Mouse (Mus musculus) erythroblast, embryonic 14.5 days (primary cell): ENCODE measurements around the gene Irx2. TPM values are rescaled to one million over a fixed set of nuclear protein-coding genes. Genes with fewer than 3 reads are reported as not detected.

Experiments used
- H3K27me3 ChIP-seq: 2 replicates; pipeline ENCODE4 v1.6.1; 2012; ENCODE audit warnings: inconsistent platforms; ENCODE audit not compliant: control insufficient read depth
- H3K36me3 ChIP-seq: 2 replicates; pipeline ENCODE4 v1.6.1; 2012; ENCODE audit warnings: mild to moderate bottlenecking, inconsistent platforms; ENCODE audit not compliant: control insufficient read depth
- H3K4me1 ChIP-seq: 2 replicates; pipeline ENCODE4 v1.6.1; 2012; ENCODE audit warnings: inconsistent platforms; ENCODE audit not compliant: control insufficient read depth
- H3K4me3 ChIP-seq: replicated peaks from 2 replicates; pipeline ENCODE3; 2012; ENCODE audit warnings: moderate library complexity, mild to moderate bottlenecking, inconsistent platforms
- H3K9me3 ChIP-seq: 2 replicates; pipeline ENCODE4 v1.6.1; 2012; ENCODE audit warnings: low read length, inconsistent platforms, mixed read lengths; ENCODE audit not compliant: control insufficient read depth
- GATA1 ChIP-seq: IDR thresholded peaks from 2 replicates; pipeline ENCODE4 v1.6.1; 2012; ENCODE audit warnings: low read length, inconsistent platforms, mixed read lengths
- TAL1 ChIP-seq: IDR thresholded peaks from 3 replicates; pipeline ENCODE4 v1.6.1; 2012; ENCODE audit warnings: low read length, inconsistent platforms, mixed read lengths
- polyA plus RNA-seq: library from polyadenylated mRNA; stranded (reverse); fragments of >175 nt; gene quantifications from 2 replicates; pipeline ENCODE4 v1.2.3, GENCODE M21; 2012

Irx2 gene
- polyA plus RNA-seq, 1 experiment, result not detected

DNA sequence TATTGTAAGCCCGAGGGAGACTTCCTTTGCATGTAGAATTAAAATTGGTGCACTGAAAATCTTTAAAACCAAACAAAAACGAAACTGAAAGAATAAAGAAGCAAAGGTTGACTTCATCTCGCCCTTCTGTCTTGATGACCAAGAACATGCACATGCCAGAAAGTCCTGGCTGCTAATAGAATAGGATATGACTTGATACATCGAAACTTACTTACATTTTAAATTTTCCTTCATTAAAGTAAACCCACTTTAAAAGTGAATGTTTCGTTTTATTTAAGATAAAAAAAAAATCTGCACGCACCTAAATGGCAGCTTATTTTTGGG, 3.8 kb upstream of the Irx2 start:
- H3K4me3 ChIP-seq, result no peak overlapping the region
- H3K27me3 ChIP-seq, result peaks cover 86% of the 10 kb centered on the region
- H3K36me3 ChIP-seq, result no peaks in the 10 kb centered on the region
- no peaks in the 10 kb centered on the region for H3K4me1 ChIP-seq
- no peaks in the 10 kb centered on the region; the same call in 1 of the 2 replicates for H3K9me3 ChIP-seq
- TF ChIP-seq GATA1, result no peak
- TF ChIP-seq TAL1, result no peak

DNA sequence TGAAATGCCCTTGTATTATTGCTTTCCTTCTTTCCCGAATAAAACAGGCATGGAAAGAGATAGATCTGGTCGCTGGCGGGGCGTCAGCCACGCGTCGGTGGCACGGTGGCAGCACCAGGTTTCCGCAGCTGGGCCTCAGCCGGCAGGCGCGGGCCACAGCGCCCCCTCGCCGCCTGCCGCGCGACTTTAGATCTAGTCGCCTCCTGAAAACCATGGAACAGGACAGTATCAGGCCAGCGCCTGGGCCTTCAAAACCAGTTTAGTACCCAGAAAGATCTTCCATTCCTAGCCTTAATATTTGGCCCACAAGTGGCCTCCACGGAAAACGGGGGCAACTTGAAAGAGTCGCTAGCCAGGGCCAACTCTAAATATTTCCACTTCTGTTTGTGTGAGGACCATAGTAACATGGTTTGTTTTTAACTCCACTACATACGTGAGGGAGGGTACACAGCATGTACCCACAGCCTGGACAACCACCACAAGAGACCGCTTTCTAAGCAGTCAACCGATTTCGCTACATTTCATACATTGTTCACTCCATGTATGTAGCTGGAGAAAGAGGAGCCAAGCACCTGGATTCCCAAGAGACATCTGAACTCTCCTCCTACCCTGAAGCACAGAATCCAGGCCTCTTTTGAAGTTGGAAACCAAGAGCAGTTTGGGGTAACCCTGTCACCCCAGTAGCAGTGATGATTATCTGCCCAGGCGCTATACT, 3.2 kb upstream of the Irx2 start:
- Histone ChIP-seq H3K4me3 (no peak overlapping the region), H3K27me3 (peaks cover 92% of the 10 kb centered on the region), H3K4me1 (no peaks in the 10 kb centered on the region), H3K9me3 (no peaks in the 10 kb centered on the region; the same call in 1 of the 2 replicates), H3K36me3 (no peaks in the 10 kb centered on the region)
- no peak for TF ChIP-seq TAL1
- TF ChIP-seq GATA1, result no peak

DNA sequence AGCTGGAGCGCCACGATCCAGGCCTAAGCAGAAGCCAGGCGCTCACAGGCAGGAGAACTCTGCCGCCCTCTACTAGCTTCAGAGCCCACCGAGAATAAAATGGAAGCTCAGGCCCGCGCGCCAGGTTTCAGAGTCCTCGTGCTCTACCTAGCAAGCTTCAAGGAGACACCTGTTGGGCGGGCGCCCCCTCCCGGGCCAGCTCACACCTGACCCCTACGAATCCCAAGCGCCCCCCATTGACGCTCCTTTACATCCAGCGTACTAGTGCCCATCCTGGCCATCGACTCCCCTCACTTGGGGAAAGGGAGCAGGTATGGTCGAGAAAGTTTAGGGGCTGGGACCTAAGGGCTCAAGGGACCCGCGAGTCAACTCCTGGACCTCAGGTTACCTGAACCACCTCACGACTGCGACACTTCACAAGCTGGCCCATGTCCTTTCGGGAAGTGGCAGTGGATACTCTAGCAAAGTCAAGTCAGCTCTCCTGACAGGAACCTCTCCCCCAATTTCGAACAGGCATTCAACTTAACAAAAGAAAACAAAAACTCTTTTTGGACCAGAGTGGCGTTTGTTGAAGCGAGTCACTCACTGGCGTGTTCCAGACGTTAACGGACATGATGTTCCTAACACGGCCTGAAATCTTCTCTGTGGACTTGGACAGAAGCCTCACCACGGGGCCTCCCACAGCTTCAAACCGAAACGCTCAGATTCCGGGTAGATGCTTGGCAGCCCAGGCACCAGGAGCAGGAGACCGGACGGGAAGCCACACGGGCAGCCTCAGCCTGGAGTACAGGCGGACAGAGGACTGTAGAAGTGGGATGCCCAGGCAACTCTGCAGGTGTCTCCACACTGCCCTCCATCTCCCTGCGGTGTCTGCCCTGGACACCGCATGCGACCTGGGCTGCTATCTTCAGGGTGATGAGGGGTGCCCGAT, 964 bp upstream of the Irx2 start:
- H3K27me3 ChIP-seq, result peaks cover 100% of the 10 kb centered on the region
- no peaks in the 10 kb centered on the region for H3K36me3 ChIP-seq
- peaks cover 2% of the 10 kb centered on the region; the same call in 1 of the 2 replicates for H3K9me3 ChIP-seq
- H3K4me3 ChIP-seq, result no peak overlapping the region
- TF ChIP-seq TAL1 (no peak), GATA1 (no peak)
- H3K4me1 ChIP-seq, result no peaks in the 10 kb centered on the region

DNA sequence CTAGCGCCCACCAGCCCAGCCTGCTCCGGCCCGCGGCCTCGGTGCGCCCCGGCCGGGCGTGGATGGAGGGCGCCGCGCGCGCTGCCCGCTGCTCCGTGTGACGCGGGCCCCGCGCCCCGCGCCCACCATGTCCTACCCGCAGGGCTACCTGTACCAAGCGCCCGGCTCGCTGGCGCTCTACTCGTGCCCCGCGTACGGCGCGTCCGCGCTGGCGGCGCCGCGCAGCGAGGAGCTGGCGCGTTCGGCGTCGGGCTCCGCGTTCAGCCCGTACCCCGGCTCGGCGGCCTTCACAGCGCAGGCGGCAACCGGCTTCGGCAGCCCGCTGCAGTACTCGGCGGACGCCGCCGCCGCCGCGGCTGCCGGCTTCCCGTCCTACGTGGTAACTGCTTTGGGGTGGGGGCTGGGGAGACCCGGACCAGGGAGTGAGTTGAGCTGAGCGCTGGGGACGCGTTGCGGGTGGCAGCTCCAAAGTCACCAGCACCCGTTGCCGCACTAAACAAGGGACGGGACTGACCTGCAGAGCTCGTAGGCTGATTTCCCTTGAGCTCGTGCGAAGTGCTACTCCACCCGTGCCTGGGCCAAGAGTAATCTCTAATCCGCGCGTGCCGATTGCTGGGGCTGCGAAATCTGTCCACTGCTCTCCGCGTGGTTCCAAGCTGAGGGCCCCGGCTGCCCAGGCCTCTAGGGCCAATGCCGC, 463 bp downstream of the Irx2 start:
- Histone ChIP-seq H3K4me1 (no peaks in the 10 kb centered on the region), H3K27me3 (peaks cover 99% of the 10 kb centered on the region), H3K36me3 (no peaks in the 10 kb centered on the region), H3K9me3 (peaks cover 2% of the 10 kb centered on the region; the same call in 1 of the 2 replicates), H3K4me3 (no peak overlapping the region)
- TF ChIP-seq TAL1, result no peak
- no peak for TF ChIP-seq GATA1

DNA sequence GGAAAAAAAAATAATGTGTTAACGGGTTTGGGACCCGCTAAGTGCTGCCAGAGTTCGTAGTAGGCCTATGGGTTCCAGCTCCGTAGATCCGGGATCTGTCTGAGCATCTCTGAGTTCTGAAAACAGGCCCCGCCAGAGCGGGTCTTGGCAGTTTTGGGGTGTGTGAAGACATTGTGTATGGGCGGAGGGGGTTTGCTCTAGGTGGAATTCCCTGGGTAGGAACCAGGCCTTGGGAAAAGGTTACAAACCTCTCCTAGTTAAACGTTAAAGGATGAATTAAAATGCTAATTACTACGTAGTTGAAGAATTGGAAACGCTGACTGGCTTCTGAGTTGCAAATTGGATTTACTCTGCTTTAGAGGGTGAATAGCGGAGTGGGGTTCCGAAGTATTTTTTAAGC, 1.2 kb downstream of the Irx2 start:
- no peaks in the 10 kb centered on the region for H3K4me1 ChIP-seq
- peaks cover 99% of the 10 kb centered on the region for H3K27me3 ChIP-seq
- no peaks in the 10 kb centered on the region for H3K36me3 ChIP-seq
- TF ChIP-seq GATA1 (no peak), TAL1 (no peak)
- peaks cover 2% of the 10 kb centered on the region; the same call in 1 of the 2 replicates for H3K9me3 ChIP-seq
- H3K4me3 ChIP-seq, result no peak overlapping the region

DNA sequence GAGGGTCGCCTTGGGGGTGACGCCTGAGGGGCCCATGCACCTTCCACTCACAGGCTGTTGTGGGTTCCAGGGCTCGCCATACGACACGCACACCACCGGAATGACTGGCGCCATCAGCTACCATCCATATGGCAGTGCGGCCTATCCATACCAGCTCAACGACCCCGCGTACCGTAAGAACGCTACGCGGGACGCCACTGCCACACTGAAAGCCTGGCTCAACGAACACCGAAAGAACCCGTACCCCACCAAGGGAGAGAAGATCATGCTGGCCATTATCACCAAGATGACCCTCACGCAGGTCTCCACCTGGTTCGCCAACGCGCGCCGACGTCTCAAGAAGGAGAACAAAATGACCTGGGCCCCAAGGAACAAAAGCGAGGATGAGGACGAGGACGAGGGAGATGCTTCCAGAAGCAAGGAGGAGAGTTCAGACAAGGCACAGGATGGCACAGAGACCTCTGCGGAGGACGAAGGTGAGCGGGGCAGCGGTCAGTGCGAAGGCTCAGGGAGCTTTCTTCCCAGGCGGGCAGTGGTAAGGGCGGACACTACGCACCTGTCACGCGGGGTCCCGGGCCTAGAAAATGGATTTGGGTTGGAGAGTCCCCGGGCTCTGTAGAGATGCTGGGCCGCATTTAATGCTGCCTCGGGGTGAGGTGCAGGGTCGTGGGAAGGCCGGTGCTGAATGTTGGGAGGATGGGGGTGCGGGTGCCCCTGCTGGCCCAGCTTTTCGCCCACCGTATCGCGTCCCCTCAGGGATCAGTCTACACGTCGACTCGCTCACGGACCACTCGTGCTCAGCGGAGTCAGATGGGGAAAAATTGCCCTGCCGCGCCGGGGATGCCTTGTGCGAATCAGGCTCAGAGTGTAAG, 2.1 kb downstream of the Irx2 start:
- H3K36me3 ChIP-seq, result no peaks in the 10 kb centered on the region
- H3K9me3 ChIP-seq, result peaks cover 2% of the 10 kb centered on the region; the same call in 1 of the 2 replicates
- peaks cover 99% of the 10 kb centered on the region for H3K27me3 ChIP-seq
- TF ChIP-seq TAL1 (no peak), GATA1 (no peak)
- no peak overlapping the region for H3K4me3 ChIP-seq
- no peaks in the 10 kb centered on the region for H3K4me1 ChIP-seq

DNA sequence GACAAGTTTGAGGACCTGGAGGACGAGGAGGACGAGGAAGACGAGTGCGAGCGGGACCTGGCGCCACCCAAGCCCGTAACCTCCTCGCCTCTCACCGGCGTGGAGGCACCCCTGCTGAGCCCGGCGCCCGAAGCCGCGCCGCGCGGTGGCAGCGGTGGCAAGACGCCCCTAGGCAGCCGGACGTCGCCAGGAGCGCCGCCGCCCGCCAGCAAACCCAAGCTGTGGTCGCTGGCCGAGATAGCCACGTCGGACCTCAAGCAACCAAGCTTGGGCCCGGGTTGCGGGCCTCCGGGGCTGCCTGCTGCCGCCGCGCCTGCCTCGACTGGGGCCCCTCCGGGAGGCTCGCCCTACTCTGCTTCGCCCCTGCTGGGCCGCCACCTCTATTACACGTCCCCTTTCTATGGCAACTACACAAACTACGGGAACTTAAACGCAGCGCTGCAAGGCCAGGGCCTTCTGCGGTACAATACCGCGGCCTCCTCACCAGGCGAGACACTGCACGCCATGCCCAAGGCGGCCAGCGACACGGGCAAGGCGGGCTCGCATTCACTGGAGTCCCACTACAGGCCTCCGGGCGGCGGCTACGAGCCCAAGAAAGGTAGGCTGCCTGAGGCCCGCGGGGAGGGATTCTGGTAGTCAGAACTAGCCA, 2.9 kb downstream of the Irx2 start:
- Histone ChIP-seq H3K9me3 (peaks cover 2% of the 10 kb centered on the region; the same call in 1 of the 2 replicates), H3K4me3 (no peak overlapping the region), H3K36me3 (no peaks in the 10 kb centered on the region), H3K4me1 (no peaks in the 10 kb centered on the region), H3K27me3 (peaks cover 97% of the 10 kb centered on the region)
- TF ChIP-seq GATA1 (no peak), TAL1 (no peak)

DNA sequence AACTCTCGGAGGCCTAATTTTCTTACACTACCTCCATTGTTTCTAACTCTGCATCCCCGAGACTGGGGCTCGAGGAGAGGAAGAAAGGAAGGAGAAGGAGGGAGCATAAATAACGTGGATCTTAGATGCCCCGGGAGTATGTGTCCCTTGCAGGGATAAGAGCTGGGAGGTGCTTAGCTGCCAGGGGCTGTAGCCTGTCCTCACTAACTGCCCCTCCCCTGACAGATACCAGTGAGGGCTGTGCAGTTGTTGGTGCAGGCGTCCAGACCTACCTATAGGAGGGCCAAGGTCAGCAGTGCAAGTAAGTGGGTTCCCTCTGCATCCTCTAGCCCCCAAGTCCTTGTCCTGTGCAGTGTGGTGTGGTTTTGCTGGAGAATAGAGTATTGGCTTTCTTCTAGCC, 3.7 kb downstream of the Irx2 start:
- no peaks in the 10 kb centered on the region for H3K4me1 ChIP-seq
- peaks cover 2% of the 10 kb centered on the region; the same call in 1 of the 2 replicates for H3K9me3 ChIP-seq
- no peak for TF ChIP-seq GATA1
- TF ChIP-seq TAL1, result no peak
- H3K4me3 ChIP-seq, result no peak overlapping the region
- no peaks in the 10 kb centered on the region for H3K36me3 ChIP-seq
- H3K27me3 ChIP-seq, result peaks cover 96% of the 10 kb centered on the region
